Mouse (Mus musculus) midbrain, embryonic 14.5 days (tissue): ENCODE data around the gene Gli2. TPM values are rescaled to one million over a fixed set of nuclear protein-coding genes. Genes with fewer than 3 reads are reported as not detected.

Source experiments
- ATAC-seq: fragments of 200-750 bp; cut with Nextera tagmentation; 2 replicates; pipeline ENCODE4 v1.8.0; 2017; ENCODE audit warnings: moderate number of reproducible peaks, moderate library complexity; ENCODE audit not compliant: low FRiP score, low TSS enrichment
- DNase-seq: peaks from one replicate; pipeline ENCODE4 v3.0.0-alpha.2; 2015
- H3K27ac ChIP-seq: fragments of 300-500 bp; sonication (generic); replicated peaks from 2 replicates; pipeline ENCODE4 v1.5.1; 2014; ENCODE audit warnings: mild to moderate bottlenecking, low read depth, low read length, moderate library complexity
- H3K27me3 ChIP-seq: fragments of 300-500 bp; sonication (generic); 2 replicates; pipeline ENCODE4 v1.6.1; 2014; ENCODE audit warnings: low read length, control low read depth, mixed read lengths; ENCODE audit not compliant: control insufficient read depth, insufficient read depth
- H3K36me3 ChIP-seq: fragments of 300-500 bp; sonication (generic); 2 replicates; pipeline ENCODE4 v1.6.1; 2014; ENCODE audit warnings: low read length, control low read depth; ENCODE audit not compliant: control insufficient read depth, insufficient read depth
- H3K4me1 ChIP-seq: fragments of 300-500 bp; sonication (generic); 2 replicates; pipeline ENCODE4 v1.6.1; 2014; ENCODE audit warnings: mild to moderate bottlenecking, antibody characterized with exemption, low read length, control low read depth; ENCODE audit not compliant: control insufficient read depth, insufficient read depth
- H3K4me2 ChIP-seq: fragments of 300-500 bp; sonication (generic); 2 replicates; pipeline ENCODE4 v1.6.1; 2014; ENCODE audit warnings: mild to moderate bottlenecking, low read length, moderate library complexity
- H3K4me3 ChIP-seq: fragments of 300-500 bp; sonication (generic); replicated peaks from 2 replicates; pipeline ENCODE4 v1.5.1; 2014; ENCODE audit warnings: low read depth, low read length
- H3K9ac ChIP-seq: fragments of 300-500 bp; sonication (generic); replicated peaks from 2 replicates; pipeline ENCODE4 v1.6.1; 2014; ENCODE audit warnings: mild to moderate bottlenecking, low read length, moderate library complexity
- H3K9me3 ChIP-seq: fragments of 300-500 bp; sonication (generic); 2 replicates; pipeline ENCODE4 v1.6.1; 2016; ENCODE audit warnings: low read length, control low read depth, mixed read lengths; ENCODE audit not compliant: control insufficient read depth
- WGBS: fragments of 180-500 bp; shearing (Covaris S2); extraction: QIAGEN DNeasy Blood & Tissue Kit; methylation state at CpG from one replicate; pipeline ENCODE4 v1.1.7; 2014; 5-methylcytosine and 5-hydroxymethylcytosine counted together
- polyA plus RNA-seq: library from polyadenylated mRNA; unstranded; fragments of >200 nt; fragmentation: Nextera tagmentation; extraction: Ambion mirVana; gene quantifications from 2 replicates; pipeline ENCODE4 v1.2.1, GENCODE M21; 2014

Gli2 gene
- polyA plus RNA-seq, 1 experiment from 2014 or later: 2.8 TPM

DNA sequence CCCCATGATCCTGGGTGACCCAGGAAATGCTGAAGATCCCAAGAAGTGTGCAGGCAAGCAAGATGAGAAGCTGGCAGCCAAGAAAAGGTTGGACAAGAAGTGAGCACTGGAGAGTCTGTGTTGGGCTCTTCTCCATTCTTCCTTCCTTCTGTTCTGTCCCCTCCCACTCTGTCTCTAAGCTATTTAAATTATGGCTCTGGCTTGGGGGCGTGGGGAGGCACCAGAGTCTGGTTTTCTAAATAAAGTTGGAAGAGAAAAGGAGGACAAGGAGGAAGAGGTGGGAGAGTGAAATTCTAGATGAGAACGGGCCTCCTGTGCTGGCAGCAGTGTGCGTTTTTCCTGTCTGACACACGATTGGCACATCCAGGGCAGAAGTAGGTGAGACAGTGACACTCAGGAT lies 243.1 kb downstream of the Gli2 start:
- no peaks in the 10 kb centered on the region for H3K36me3 ChIP-seq
- no peak overlapping the region for H3K4me2 ChIP-seq
- WGBS: 79% methylated on average over 4 of the region's 4 CpGs
- H3K27me3 ChIP-seq: no peaks in the 10 kb centered on the region
- no peak overlapping the region for H3K4me3 ChIP-seq
- no peak overlapping the region for H3K9ac ChIP-seq
- no peaks in the 10 kb centered on the region for H3K9me3 ChIP-seq
- no peaks in the 10 kb centered on the region for H3K4me1 ChIP-seq
- no peak for ATAC-seq
- no peak overlapping the region for H3K27ac ChIP-seq
- DNase-seq: no peak

DNA sequence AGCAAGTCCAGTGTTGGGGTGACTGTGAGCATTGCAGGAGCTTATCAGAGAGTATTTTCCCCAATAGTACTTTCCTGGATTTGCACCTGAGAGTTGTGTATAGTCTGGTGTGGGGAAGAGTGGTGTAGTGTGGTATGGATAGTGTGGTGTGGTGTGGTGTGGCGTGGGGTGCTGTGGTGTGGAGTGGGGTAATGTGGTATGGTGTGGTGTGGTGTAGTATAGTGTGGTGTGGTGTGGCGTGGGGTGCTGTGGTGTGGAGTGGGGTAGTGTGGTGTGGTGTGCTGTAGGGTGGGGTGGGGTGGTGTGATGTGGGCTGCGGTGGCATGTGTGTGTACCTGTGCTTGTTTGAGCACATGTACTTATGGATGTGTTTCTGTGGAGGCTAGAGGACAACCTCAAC lies 246.7 kb downstream of the Gli2 start:
- no peaks in the 10 kb centered on the region for H3K27me3 ChIP-seq
- no peaks in the 10 kb centered on the region for H3K9me3 ChIP-seq
- no peak for DNase-seq
- 92% methylated on average over 3 of the region's 3 CpGs for WGBS
- no peak overlapping the region for H3K9ac ChIP-seq
- H3K4me3 ChIP-seq: no peak overlapping the region
- no peak overlapping the region for H3K27ac ChIP-seq
- no peaks in the 10 kb centered on the region for H3K36me3 ChIP-seq
- H3K4me2 ChIP-seq: no peak overlapping the region
- ATAC-seq: no peak
- no peaks in the 10 kb centered on the region for H3K4me1 ChIP-seq

DNA sequence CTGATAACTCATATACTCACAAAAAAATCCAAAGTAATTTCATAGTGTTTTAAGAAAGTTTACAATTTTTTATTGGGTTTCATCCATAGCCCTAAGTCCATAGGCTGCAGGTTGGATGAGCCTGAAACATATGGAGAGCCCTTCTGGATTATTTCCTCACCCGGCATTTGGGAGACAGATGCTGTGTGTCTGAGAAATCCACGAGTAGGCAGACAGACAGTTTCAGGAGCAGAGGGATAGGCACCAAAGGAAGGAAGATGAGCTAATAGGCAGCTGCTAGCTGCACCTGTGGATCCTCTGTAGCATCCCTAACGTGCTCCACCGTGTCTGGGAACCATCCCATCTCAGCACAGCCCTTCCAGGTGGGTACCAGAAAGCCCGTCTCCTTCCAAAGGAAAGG lies 251.3 kb downstream of the Gli2 start:
- 92% methylated on average over 5 of the region's 5 CpGs for WGBS
- ATAC-seq: no peak

DNA sequence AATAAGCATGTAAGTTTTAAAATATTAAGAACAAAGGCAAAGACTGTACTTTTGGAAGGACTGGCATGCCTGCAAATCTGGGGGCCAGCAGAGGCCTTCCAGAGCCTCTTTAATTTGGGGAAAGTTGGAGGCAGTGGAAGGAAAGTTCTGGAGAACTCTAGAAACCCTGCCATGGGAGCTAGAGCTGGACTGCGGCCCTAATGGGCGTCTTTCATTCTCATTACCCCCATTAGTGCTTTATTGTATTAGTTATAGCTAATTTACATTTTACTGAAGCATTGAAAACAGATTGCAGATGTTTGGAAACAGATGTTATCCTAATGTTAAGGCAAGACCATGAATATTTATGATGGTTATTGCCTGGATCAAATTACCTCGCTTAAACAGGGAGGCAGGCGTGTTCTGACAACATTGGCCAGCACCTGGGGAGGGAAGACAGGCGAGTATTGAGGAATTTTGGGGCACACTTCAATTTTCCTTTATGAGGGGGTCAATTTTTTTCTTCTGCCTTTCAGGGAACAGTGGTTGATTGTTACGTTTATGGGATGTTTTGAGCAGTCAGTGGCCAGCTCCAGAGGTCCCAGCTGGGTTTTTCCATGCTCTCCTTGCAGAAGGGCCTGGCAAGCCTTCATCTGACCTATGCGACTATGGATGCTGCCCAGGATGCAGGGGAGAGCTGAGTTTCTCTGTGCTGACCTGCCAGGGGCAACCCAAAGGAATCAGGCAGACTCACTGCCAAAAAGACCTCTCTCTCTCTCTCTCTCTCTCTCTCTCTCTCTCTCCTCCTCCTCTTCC lies 253.9 kb downstream of the Gli2 start:
- Histone ChIP-seq H3K4me1 (no peaks in the 10 kb centered on the region), H3K9ac (no peak overlapping the region), H3K36me3 (no peaks in the 10 kb centered on the region), H3K9me3 (no peaks in the 10 kb centered on the region), H3K4me3 (no peak overlapping the region), H3K4me2 (no peak overlapping the region), H3K27ac (no peak overlapping the region), H3K27me3 (no peaks in the 10 kb centered on the region)
- DNase-seq (no peak), ATAC-seq (no peak)
- 65% methylated on average over 7 of the region's 7 CpGs for WGBS

More for the DNA sequence above, 251.3 kb downstream of the Gli2 start:
- Histone ChIP-seq H3K4me2 (no peak overlapping the region), H3K4me1 (no peaks in the 10 kb centered on the region), H3K27me3 (no peaks in the 10 kb centered on the region), H3K27ac (no peak overlapping the region), H3K36me3 (no peaks in the 10 kb centered on the region), H3K9me3 (no peaks in the 10 kb centered on the region), H3K4me3 (no peak overlapping the region), H3K9ac (no peak overlapping the region)
- no peak for DNase-seq

DNA sequence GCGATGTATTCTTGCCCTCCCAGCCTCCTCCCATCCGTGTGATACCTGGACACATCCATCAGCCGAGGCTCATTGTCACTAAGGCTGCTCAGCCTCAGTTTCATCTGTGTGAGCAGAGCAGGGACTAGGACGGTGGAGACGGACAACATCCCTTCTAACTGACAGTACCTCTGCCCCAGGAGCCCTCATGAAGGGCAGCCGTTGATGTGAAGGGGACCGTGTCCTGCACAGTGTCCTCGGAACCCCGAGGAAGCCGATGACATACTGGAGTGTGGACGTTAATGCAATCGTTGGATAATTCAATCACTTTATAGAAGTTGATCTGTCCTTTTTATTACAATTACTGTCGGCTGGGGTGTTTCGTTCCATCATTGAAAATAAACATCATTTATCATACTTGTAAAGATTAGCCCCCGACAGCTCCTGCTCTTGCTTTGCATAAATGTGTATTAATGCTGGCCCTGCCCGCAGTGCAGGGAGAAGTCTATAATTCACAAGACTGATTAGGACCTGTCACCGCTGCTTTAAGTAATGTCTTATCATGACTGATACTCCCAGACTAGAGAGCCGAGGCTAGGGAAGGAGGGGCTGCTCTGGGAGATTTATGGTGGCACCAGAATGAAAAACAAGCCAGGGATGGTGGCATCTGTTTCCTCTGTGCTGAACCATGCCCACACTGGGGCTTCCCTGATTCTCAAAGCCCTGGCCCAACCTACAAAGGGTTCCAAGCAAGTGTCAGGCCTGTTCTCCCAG lies 257.8 kb downstream of the Gli2 start:
- Histone ChIP-seq H3K4me1 (no peaks in the 10 kb centered on the region), H3K36me3 (no peaks in the 10 kb centered on the region), H3K9ac (no peak overlapping the region), H3K4me2 (no peak overlapping the region), H3K9me3 (no peaks in the 10 kb centered on the region), H3K4me3 (no peak overlapping the region), H3K27ac (no peak overlapping the region), H3K27me3 (no peaks in the 10 kb centered on the region)
- ATAC-seq (no peak), DNase-seq (peak; percentile 31)
- 69% methylated on average over 18 of the region's 18 CpGs for WGBS

DNA sequence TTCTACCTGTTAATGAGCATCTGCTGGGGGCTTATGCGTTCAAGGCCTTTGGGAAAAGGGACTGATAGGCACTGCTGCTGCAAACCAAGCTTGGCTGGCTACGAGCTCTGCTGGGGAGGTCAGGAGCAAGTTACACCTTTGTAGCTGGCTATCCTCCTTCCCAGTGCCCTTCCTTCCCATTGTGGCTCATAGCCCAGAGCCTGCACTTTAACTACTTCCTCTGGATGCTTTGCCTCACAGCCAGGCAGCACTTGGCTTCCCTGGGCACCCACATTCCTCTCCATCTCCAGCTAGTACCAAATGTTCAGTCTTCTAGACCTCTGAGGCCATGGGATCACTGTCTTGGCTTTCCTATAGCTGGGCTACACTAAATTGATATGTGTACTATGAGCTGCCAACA lies 263.5 kb downstream of the Gli2 start:
- DNase-seq (no peak), ATAC-seq (no peak)
- H3K36me3 ChIP-seq: no peaks in the 10 kb centered on the region
- H3K9ac ChIP-seq: no peak overlapping the region
- H3K27me3 ChIP-seq: no peaks in the 10 kb centered on the region
- no peak overlapping the region for H3K27ac ChIP-seq
- H3K4me2 ChIP-seq: no peak overlapping the region
- no peaks in the 10 kb centered on the region for H3K4me1 ChIP-seq
- H3K9me3 ChIP-seq: no peaks in the 10 kb centered on the region
- no peak overlapping the region for H3K4me3 ChIP-seq
- 73% methylated on average over 2 of the region's 2 CpGs for WGBS

DNA sequence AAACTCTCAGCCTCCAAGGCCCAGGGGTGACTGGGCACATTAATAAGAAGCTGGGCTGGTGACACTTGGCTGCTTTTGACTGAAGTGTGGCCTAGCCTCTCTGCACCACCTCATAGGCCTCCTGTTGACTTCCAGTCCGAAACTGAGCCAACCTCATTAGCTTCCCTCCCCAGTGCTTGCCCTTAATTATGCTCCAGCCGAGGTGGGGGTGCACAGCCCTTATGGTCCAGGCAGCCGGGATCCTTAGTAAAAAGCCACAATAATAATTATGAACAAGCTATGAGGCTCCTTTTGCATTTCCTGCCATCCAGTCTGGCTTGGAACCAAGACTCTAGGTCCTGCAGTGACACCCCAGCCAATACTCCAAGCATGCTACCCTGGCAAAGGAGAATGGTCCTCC lies 264.0 kb downstream of the Gli2 start:
- Histone ChIP-seq H3K36me3 (no peaks in the 10 kb centered on the region), H3K9me3 (no peaks in the 10 kb centered on the region), H3K4me1 (no peaks in the 10 kb centered on the region), H3K27ac (no peak overlapping the region), H3K9ac (no peak overlapping the region), H3K4me3 (no peak overlapping the region), H3K27me3 (no peaks in the 10 kb centered on the region), H3K4me2 (no peak overlapping the region)
- DNase-seq (no peak), ATAC-seq (no peak)
- WGBS: 73% methylated on average over 3 of the region's 3 CpGs

DNA sequence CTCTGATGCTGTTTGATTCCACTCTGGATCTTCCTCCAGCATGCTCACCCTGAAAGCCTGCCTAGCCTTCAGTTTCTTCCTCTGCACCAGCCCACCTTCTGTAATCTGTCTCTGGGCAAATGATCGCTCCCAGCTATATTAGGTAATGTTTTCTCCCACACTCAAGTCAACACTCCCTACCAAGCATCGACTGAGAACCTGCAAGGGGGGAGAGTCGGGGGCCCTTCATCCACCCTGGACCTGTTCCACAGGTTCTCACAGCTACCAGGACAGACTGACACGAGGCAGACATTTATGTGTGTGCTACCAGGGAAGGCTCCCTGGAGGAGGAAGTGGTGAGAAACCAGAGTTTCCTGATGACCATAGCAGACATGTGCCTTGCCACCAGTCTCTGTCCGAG lies 264.6 kb downstream of the Gli2 start:
- H3K4me2 ChIP-seq: no peak overlapping the region
- H3K4me3 ChIP-seq: no peak overlapping the region
- DNase-seq (no peak), ATAC-seq (no peak)
- 83% methylated on average over 5 of the region's 5 CpGs for WGBS
- H3K9ac ChIP-seq: no peak overlapping the region
- no peak overlapping the region for H3K27ac ChIP-seq
- H3K36me3 ChIP-seq: no peaks in the 10 kb centered on the region
- H3K4me1 ChIP-seq: no peaks in the 10 kb centered on the region
- H3K27me3 ChIP-seq: no peaks in the 10 kb centered on the region
- H3K9me3 ChIP-seq: no peaks in the 10 kb centered on the region

DNA sequence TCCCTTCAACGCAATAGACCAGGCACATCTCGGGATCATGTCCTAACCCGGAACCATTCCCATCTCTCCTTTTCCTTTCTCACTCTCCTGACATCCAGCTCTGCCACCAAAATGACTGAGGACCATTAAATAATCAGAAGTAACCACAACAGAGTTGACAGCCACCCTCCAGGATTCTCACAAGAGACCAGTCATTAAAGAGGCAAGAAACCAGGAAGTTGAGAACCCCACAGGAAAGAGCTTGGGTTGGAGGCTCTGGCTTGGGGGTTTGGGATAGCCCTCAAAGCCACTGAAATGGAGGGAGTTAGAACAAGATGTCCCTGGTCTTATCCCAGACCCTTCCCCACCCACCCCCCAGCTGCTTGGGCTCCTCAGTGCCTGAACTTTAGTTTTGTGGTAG lies 265.9 kb downstream of the Gli2 start:
- H3K36me3 ChIP-seq: no peaks in the 10 kb centered on the region
- H3K27ac ChIP-seq: no peak overlapping the region
- no peaks in the 10 kb centered on the region for H3K9me3 ChIP-seq
- H3K27me3 ChIP-seq: no peaks in the 10 kb centered on the region
- no peak for DNase-seq
- no peaks in the 10 kb centered on the region for H3K4me1 ChIP-seq
- no peak for ATAC-seq
- H3K4me3 ChIP-seq: no peak overlapping the region
- H3K9ac ChIP-seq: no peak overlapping the region
- WGBS: 93% methylated on average over 3 of the region's 3 CpGs
- no peak overlapping the region for H3K4me2 ChIP-seq
